Mouse (Mus musculus): ENCODE results near the gene Ckm. TPM values are rescaled to one million over a fixed set of nuclear protein-coding genes. Genes with fewer than 3 reads are reported as not detected.

The Ckm gene
- polyA plus RNA-seq (2014; fragmentation: Illumina TruSeq; extraction: RNeasy Lipid Tissue Mini Kit (QIAGEN cat#74804)): not detected

DNA sequence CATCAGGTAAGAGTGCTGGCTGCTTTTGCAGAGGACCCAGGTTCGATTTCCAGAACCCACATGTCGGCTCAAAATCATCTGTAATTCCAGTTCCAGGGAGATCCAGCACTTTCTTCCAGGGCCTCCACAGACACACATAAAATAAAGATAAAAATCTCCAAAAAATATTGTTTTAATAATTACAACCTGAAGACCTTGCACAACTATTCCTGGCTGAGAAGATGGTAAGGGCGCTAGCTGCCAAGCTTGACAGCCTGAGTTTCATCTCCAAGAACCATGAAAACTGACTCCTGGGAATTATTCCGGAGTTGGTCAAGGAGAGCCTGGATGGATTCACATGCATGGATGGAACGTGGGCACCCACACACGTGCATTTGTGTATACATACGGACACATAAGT lies at the start of gene Ckm:
TSS of gene Ckm (plus strand) at position 301 of the 400 bp plus-strand sequence.

DNA sequence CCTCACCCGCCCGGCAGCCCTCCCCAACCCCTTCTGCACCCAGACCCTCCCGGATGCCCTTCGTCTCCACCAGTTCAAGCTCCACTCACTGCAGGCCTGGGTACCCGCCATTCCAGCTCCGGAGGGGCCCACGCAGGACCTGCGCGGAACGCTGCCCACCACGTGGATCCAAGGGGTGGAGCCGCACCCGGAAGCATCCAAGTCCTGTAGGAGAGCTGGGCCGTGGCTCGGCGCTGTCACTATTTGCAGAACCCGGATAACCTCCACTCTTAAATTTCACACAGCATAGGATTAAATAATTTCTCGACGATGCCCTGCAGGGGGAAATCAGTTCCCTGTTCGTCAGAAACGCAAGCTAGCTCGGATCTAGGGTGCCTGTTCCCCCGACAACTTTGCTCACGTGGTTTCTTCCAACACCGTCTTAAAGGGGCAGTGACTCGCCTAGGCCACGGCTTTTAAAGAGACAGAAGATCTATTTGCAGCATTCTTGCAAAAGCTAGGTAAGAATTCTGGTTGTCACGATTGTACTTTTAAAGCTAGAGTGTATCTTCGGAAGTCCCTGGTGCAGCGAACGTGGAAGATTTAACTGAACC lies 45.2 kb upstream of the Ckm start, which contains the start of the genes Cd3eap and Ppp1r13l:
TSS of gene Cd3eap (minus strand) at position 185 of the 593 bp plus-strand sequence.
TSS of gene Ppp1r13l (plus strand) at position 451 of the 593 bp plus-strand sequence.

GRCm38 (mm10) chr7:19381377-19382165 lies 23.0 kb upstream of the Ckm start, which contains the start of gene Ercc2:
TSS of gene Ercc2 (plus strand) at chr7:19382010.

GRCm38 (mm10) chr7:19403731-19404296 lies 762 bp upstream of the Ckm start, which contains the start of gene Klc3:
TSS of gene Klc3 (minus strand) at chr7:19404104.

DNA sequence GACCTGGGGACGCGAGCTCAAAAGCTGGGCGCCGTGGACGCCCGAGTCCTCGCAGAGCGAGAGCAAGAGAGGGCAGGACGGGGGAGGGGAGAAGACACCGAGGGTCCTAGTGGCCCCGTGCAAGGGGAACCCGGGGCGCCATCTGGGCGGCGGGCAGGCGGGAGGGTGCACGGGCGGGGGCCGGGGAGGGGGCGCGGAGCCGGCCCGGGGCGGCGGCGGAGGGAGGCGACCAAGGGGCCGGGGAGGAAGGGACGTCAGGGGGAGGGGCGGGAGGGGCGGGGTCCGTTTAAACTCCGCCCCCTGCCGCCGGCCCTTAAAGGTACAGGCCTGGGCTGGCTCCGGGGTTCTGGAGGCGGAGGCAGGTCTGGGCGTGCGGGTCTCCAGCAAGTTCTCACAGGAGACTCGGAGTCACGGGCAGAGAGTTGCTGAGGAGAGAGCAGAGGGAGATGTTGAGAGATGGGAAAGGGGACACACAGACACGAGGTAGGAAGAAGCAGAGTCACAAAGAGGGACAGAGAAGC lies 54.1 kb downstream of the Ckm start, which contains the start of gene Mark4:
TSS of gene Mark4 (minus strand) at position 231 of the 521 bp plus-strand sequence.

DNA sequence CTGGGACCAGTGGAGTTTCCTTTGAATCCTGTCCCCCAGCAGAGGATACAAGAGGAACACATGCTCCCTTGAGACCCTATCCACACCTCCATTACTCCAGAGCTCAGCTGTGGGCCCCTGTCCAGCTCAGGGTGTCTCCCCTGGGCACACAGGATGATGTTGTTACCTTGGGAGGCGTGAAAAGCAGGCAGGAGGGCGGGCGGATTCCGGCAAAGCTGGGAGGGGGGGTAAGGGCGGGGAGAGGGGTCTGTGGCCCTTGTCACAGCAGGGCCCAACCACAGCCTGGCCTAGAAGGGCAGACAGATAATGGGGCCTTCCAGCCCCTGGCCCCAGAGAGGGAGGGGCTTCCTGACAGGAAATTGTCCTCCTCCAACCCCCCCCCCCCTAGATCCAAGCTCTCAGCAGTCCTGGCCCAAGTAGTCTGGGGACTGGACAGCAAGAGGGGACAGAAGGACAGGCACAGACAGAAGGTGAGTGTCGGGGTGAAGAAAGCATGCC lies 58.4 kb downstream of the Ckm start, which contains the start of gene Exoc3l2:
TSS of gene Exoc3l2 (plus strand) at position 448 of the 498 bp plus-strand sequence.

Other genes with a start within 250 kb of the Ckm start
- not detected for gene Gipr, start 238.6 kb upstream of the Ckm start, polyA plus RNA-seq (2014; fragmentation: Illumina TruSeq; extraction: RNeasy Lipid Tissue Mini Kit (QIAGEN cat#74804))
- gene Eml2, start 228.4 kb upstream of the Ckm start, polyA plus RNA-seq (2014; fragmentation: Illumina TruSeq; extraction: RNeasy Lipid Tissue Mini Kit (QIAGEN cat#74804)): not detected
- gene Gpr4, start 192.2 kb upstream of the Ckm start, polyA plus RNA-seq (2014; fragmentation: Illumina TruSeq; extraction: RNeasy Lipid Tissue Mini Kit (QIAGEN cat#74804)): 1.4 TPM
- 9.0 TPM for gene Opa3, start 176.4 kb upstream of the Ckm start, polyA plus RNA-seq (2014; fragmentation: Illumina TruSeq; extraction: RNeasy Lipid Tissue Mini Kit (QIAGEN cat#74804))
- 16.5 TPM for gene Vasp, start 133.0 kb upstream of the Ckm start, polyA plus RNA-seq (2014; fragmentation: Illumina TruSeq; extraction: RNeasy Lipid Tissue Mini Kit (QIAGEN cat#74804))
- gene Ppm1n, start 124.7 kb upstream of the Ckm start, polyA plus RNA-seq (2014; fragmentation: Illumina TruSeq; extraction: RNeasy Lipid Tissue Mini Kit (QIAGEN cat#74804)): not detected
- gene Rtn2, start 122.2 kb upstream of the Ckm start, polyA plus RNA-seq (2014; fragmentation: Illumina TruSeq; extraction: RNeasy Lipid Tissue Mini Kit (QIAGEN cat#74804)): 0.94 TPM
- 0.37 TPM for gene Fosb, start 94.7 kb upstream of the Ckm start, polyA plus RNA-seq (2014; fragmentation: Illumina TruSeq; extraction: RNeasy Lipid Tissue Mini Kit (QIAGEN cat#74804))
- gene Ercc1, start 60.0 kb upstream of the Ckm start, polyA plus RNA-seq (2014; fragmentation: Illumina TruSeq; extraction: RNeasy Lipid Tissue Mini Kit (QIAGEN cat#74804)): not detected
- 1.6 TPM for gene Cd3eap, start 45.3 kb upstream of the Ckm start, polyA plus RNA-seq (2014; fragmentation: Illumina TruSeq; extraction: RNeasy Lipid Tissue Mini Kit (QIAGEN cat#74804))
- gene Ppp1r13l, start 45.0 kb upstream of the Ckm start, polyA plus RNA-seq (2014; fragmentation: Illumina TruSeq; extraction: RNeasy Lipid Tissue Mini Kit (QIAGEN cat#74804)): not detected
- gene Ercc2, start 22.8 kb upstream of the Ckm start, polyA plus RNA-seq (2014; fragmentation: Illumina TruSeq; extraction: RNeasy Lipid Tissue Mini Kit (QIAGEN cat#74804)): not detected
- not detected for gene Klc3, start 672 bp upstream of the Ckm start, polyA plus RNA-seq (2014; fragmentation: Illumina TruSeq; extraction: RNeasy Lipid Tissue Mini Kit (QIAGEN cat#74804))
- gene Mark4, start 54.0 kb downstream of the Ckm start, polyA plus RNA-seq (2014; fragmentation: Illumina TruSeq; extraction: RNeasy Lipid Tissue Mini Kit (QIAGEN cat#74804)): 1.1 TPM
- 0.20 TPM for gene Exoc3l2, start 58.6 kb downstream of the Ckm start, polyA plus RNA-seq (2014; fragmentation: Illumina TruSeq; extraction: RNeasy Lipid Tissue Mini Kit (QIAGEN cat#74804))
- gene Bloc1s3, start 103.6 kb downstream of the Ckm start, polyA plus RNA-seq (2014; fragmentation: Illumina TruSeq; extraction: RNeasy Lipid Tissue Mini Kit (QIAGEN cat#74804)): 3.2 TPM
- not detected for gene Trappc6a, start 103.6 kb downstream of the Ckm start, polyA plus RNA-seq (2014; fragmentation: Illumina TruSeq; extraction: RNeasy Lipid Tissue Mini Kit (QIAGEN cat#74804))
- gene Nkpd1, start 113.1 kb downstream of the Ckm start, polyA plus RNA-seq (2014; fragmentation: Illumina TruSeq; extraction: RNeasy Lipid Tissue Mini Kit (QIAGEN cat#74804)): not detected
- gene Ppp1r37, start 158.3 kb downstream of the Ckm start, polyA plus RNA-seq (2014; fragmentation: Illumina TruSeq; extraction: RNeasy Lipid Tissue Mini Kit (QIAGEN cat#74804)): 0.37 TPM
- gene Zfp296, start 172.5 kb downstream of the Ckm start, polyA plus RNA-seq (2014; fragmentation: Illumina TruSeq; extraction: RNeasy Lipid Tissue Mini Kit (QIAGEN cat#74804)): not detected
- 16.3 TPM for gene Gemin7, start 172.8 kb downstream of the Ckm start, polyA plus RNA-seq (2014; fragmentation: Illumina TruSeq; extraction: RNeasy Lipid Tissue Mini Kit (QIAGEN cat#74804))
- gene Clasrp, start 199.7 kb downstream of the Ckm start, polyA plus RNA-seq (2014; fragmentation: Illumina TruSeq; extraction: RNeasy Lipid Tissue Mini Kit (QIAGEN cat#74804)): 1.6 TPM
- 0.66 TPM for gene Relb, start 224.7 kb downstream of the Ckm start, polyA plus RNA-seq (2014; fragmentation: Illumina TruSeq; extraction: RNeasy Lipid Tissue Mini Kit (QIAGEN cat#74804))

Data from ovary, adult 10 weeks (tissue).